Mouse (Mus musculus) CH12.LX (cell line): ENCODE results near the gene Pla2g1b. TPM values are rescaled to one million over a fixed set of nuclear protein-coding genes. Genes with fewer than 3 reads are reported as not detected.

Experiments
- DNase-seq: peaks from one replicate; pipeline ENCODE4 v3.0.0-alpha.2; 2013; ENCODE audit errors: extremely low read depth
- H3K27ac ChIP-seq: 2 replicates; pipeline ENCODE4 v1.5.1; 2012; ENCODE audit warnings: low read depth, mild to moderate bottlenecking, control low read depth, moderate library complexity; ENCODE audit not compliant: insufficient read depth
- H3K27me3 ChIP-seq: replicated peaks from 2 replicates; pipeline ENCODE3; 2012; ENCODE audit warnings: inconsistent platforms
- H3K36me3 ChIP-seq, 2 experiments: replicated peaks in 1 of 2; 2 replicates each; pipeline versions ENCODE3 to v1.6.1; 2012; ENCODE audit warnings: inconsistent platforms in 1 of 2, low read length in 1 of 2, mild to moderate bottlenecking in 1 of 2, mixed read lengths in 1 of 2, moderate library complexity in 1 of 2; ENCODE audit not compliant: control insufficient read depth in 1 of 2, insufficient read depth in 1 of 2
- H3K4me1 ChIP-seq, 2 experiments: 2 replicates each; pipeline ENCODE4 v1.6.1; 2012; ENCODE audit warnings: inconsistent platforms in 1 of 2, moderate library complexity in 1 of 2; ENCODE audit not compliant: insufficient read depth in 2 of 2, control insufficient read depth in 1 of 2
- H3K4me2 ChIP-seq: 2 replicates; pipeline ENCODE4 v1.6.1; 2012; ENCODE audit warnings: low read depth, mild to moderate bottlenecking, control low read depth; ENCODE audit not compliant: poor library complexity, insufficient read depth, severe bottlenecking
- H3K4me3 ChIP-seq, 3 experiments: fragments of 150-350 bp in 1 of 3; sonication (generic) in 1 of 3; replicated peaks in 1 of 3; 2 replicates each; pipeline versions ENCODE3 to v1.5.1; 2011 to 2012; ENCODE audit warnings: low read depth in 2 of 3, low read length in 2 of 3, mild to moderate bottlenecking in 2 of 3, moderate library complexity in 2 of 3, control low read depth in 1 of 3, improper control_type of control experiment in 1 of 3, inconsistent platforms in 1 of 3, mixed read lengths in 1 of 3; ENCODE audit not compliant: poor library complexity in 1 of 3
- H3K79me2 ChIP-seq: replicated peaks from 2 replicates; pipeline ENCODE4 v1.6.1; 2012; ENCODE audit warnings: mild to moderate bottlenecking, moderate library complexity; ENCODE audit not compliant: control insufficient read depth, poor library complexity, insufficient read depth, severe bottlenecking; ENCODE audit errors: extremely low read depth
- H3K9ac ChIP-seq: 2 replicates; pipeline ENCODE4 v1.6.1; 2012; ENCODE audit warnings: low read depth, mild to moderate bottlenecking, control low read depth, moderate library complexity; ENCODE audit not compliant: insufficient read depth
- H3K9me3 ChIP-seq: replicated peaks from 2 replicates; pipeline ENCODE3; 2012; ENCODE audit warnings: low read length, inconsistent platforms, mixed read lengths
- BHLHE40 ChIP-seq: IDR thresholded peaks from 2 replicates; pipeline ENCODE4 v1.6.1; 2011; ENCODE audit warnings: mild to moderate bottlenecking, low read depth, low read length, improper control_type of control experiment
- CHD2 ChIP-seq: IDR thresholded peaks from 2 replicates; pipeline ENCODE4 v1.6.1; 2011; ENCODE audit warnings: low read length, improper control_type of control experiment
- CTCF ChIP-seq, 2 experiments: IDR thresholded peaks in 1 of 2; conservative IDR thresholded peaks in 1 of 2; 2 replicates each; pipeline ENCODE4 v1.5.1; 2011 to 2012; ENCODE audit warnings: low read depth in 2 of 2, low read length in 2 of 2, improper control_type of control experiment in 1 of 2, inconsistent platforms in 1 of 2, mild to moderate bottlenecking in 1 of 2, moderate library complexity in 1 of 2
- E2F4 ChIP-seq: IDR thresholded peaks from 2 replicates; pipeline ENCODE4 v1.6.1; 2011; ENCODE audit warnings: low read depth, low read length, improper control_type of control experiment; ENCODE audit not compliant: insufficient replicate concordance
- ELF1 ChIP-seq: IDR thresholded peaks from 2 replicates; pipeline ENCODE4 v1.6.1; 2014; ENCODE audit warnings: low read depth, mild to moderate bottlenecking, inconsistent platforms, low read length, improper control_type of control experiment
- EP300 ChIP-seq: IDR thresholded peaks from 2 replicates; pipeline ENCODE4 v1.6.1; 2011; ENCODE audit warnings: low read length, improper control_type of control experiment
- ETS1 ChIP-seq: conservative IDR thresholded peaks from 2 replicates; pipeline ENCODE4 v1.6.1; 2012; ENCODE audit warnings: low read depth, mild to moderate bottlenecking, inconsistent platforms, low read length, improper control_type of control experiment, moderate library complexity
- GABPA ChIP-seq: IDR thresholded peaks from 2 replicates; pipeline ENCODE4 v1.6.1; 2012; ENCODE audit warnings: low read depth, low read length, improper control_type of control experiment, inconsistent platforms; ENCODE audit not compliant: insufficient replicate concordance
- HCFC1 ChIP-seq: IDR thresholded peaks from 2 replicates; pipeline ENCODE4 v1.6.1; 2012; ENCODE audit warnings: low read depth, mild to moderate bottlenecking, inconsistent platforms, low read length, improper control_type of control experiment
- IRF4 ChIP-seq: IDR thresholded peaks from 2 replicates; pipeline ENCODE4 v1.6.1; 2014; ENCODE audit warnings: low read depth, mild to moderate bottlenecking, inconsistent platforms, low read length, improper control_type of control experiment
- JUN ChIP-seq: IDR thresholded peaks from 2 replicates; pipeline ENCODE4 v1.6.1; 2011; ENCODE audit warnings: low read depth, mild to moderate bottlenecking, low read length, improper control_type of control experiment, moderate library complexity; ENCODE audit not compliant: insufficient read depth
- JUND ChIP-seq: conservative IDR thresholded peaks from 2 replicates; pipeline ENCODE4 v1.6.1; 2011; ENCODE audit warnings: low read depth, low read length, improper control_type of control experiment
- MAFK ChIP-seq: IDR thresholded peaks from 2 replicates; pipeline ENCODE4 v1.6.1; 2011; ENCODE audit warnings: low read length, improper control_type of control experiment; ENCODE audit not compliant: insufficient replicate concordance
- MAX ChIP-seq: IDR thresholded peaks from 2 replicates; pipeline ENCODE4 v1.6.1; 2011; ENCODE audit warnings: low read length, improper control_type of control experiment
- MAZ ChIP-seq: IDR thresholded peaks from 2 replicates; pipeline ENCODE4 v1.6.1; 2012; ENCODE audit warnings: low read depth, mild to moderate bottlenecking, inconsistent platforms, low read length, improper control_type of control experiment, moderate library complexity
- MEF2A ChIP-seq: IDR thresholded peaks from 2 replicates; pipeline ENCODE4 v1.6.1; 2014; ENCODE audit warnings: low read depth, mild to moderate bottlenecking, inconsistent platforms, low read length, improper control_type of control experiment, borderline replicate concordance
- NELFE ChIP-seq: IDR thresholded peaks from 2 replicates; pipeline ENCODE4 v1.6.1; 2011; ENCODE audit warnings: low read depth, low read length, improper control_type of control experiment
- NRF1 ChIP-seq: IDR thresholded peaks from 2 replicates; pipeline ENCODE4 v1.6.1; 2014; ENCODE audit warnings: low read depth, mild to moderate bottlenecking, inconsistent platforms, low read length, improper control_type of control experiment, moderate library complexity
- PAX5 ChIP-seq: IDR thresholded peaks from 2 replicates; pipeline ENCODE4 v1.6.1; 2012; ENCODE audit warnings: low read length, inconsistent platforms, mixed read lengths
- POLR2A ChIP-seq: IDR thresholded peaks from 2 replicates; pipeline ENCODE4 v1.6.1; 2011; ENCODE audit warnings: low read depth, mild to moderate bottlenecking, improper control_type of control experiment, low read length
- POLR2AphosphoS2 ChIP-seq: IDR thresholded peaks from 2 replicates; pipeline ENCODE4 v1.6.1; 2011; ENCODE audit warnings: low read depth, low read length, improper control_type of control experiment
- RCOR1 ChIP-seq: conservative IDR thresholded peaks from 2 replicates; pipeline ENCODE4 v1.6.1; 2012; ENCODE audit warnings: low read depth, mild to moderate bottlenecking, inconsistent platforms, low read length, improper control_type of control experiment
- SIN3A ChIP-seq: IDR thresholded peaks from 2 replicates; pipeline ENCODE4 v1.6.1; 2012; ENCODE audit warnings: low read length, improper control_type of control experiment, inconsistent platforms
- SMC3 ChIP-seq: IDR thresholded peaks from 2 replicates; pipeline ENCODE4 v1.6.1; 2011; ENCODE audit warnings: low read depth, low read length, improper control_type of control experiment
- TBP ChIP-seq: conservative IDR thresholded peaks from 2 replicates; pipeline ENCODE4 v1.6.1; 2011; ENCODE audit warnings: low read depth, low read length, improper control_type of control experiment
- TCF12 ChIP-seq: IDR thresholded peaks from 2 replicates; pipeline ENCODE4 v1.6.1; 2014; ENCODE audit warnings: low read depth, mild to moderate bottlenecking, inconsistent platforms, low read length, improper control_type of control experiment
- UBTF ChIP-seq: IDR thresholded peaks from 2 replicates; pipeline ENCODE4 v1.6.1; 2012; ENCODE audit warnings: low read depth, mild to moderate bottlenecking, inconsistent platforms, low read length, improper control_type of control experiment, moderate library complexity
- USF1 ChIP-seq: IDR thresholded peaks from 2 replicates; pipeline ENCODE4 v1.6.1; 2014; ENCODE audit warnings: low read depth, mild to moderate bottlenecking, inconsistent platforms, low read length, improper control_type of control experiment
- USF2 ChIP-seq: conservative IDR thresholded peaks from 2 replicates; pipeline ENCODE4 v1.6.1; 2011; ENCODE audit warnings: low read depth, low read length, improper control_type of control experiment
- ZKSCAN1 ChIP-seq: IDR thresholded peaks from 2 replicates; pipeline ENCODE4 v1.6.1; 2012; ENCODE audit warnings: low read depth, inconsistent platforms, low read length, improper control_type of control experiment, borderline replicate concordance
- ZMIZ1 ChIP-seq: IDR thresholded peaks from 2 replicates; pipeline ENCODE4 v1.6.1; 2012; ENCODE audit warnings: low read depth, mild to moderate bottlenecking, inconsistent platforms, low read length, improper control_type of control experiment
- ZNF384 ChIP-seq: IDR thresholded peaks from 2 replicates; pipeline ENCODE4 v1.6.1; 2012; ENCODE audit warnings: low read depth, low read length, improper control_type of control experiment, inconsistent platforms
- dilution Hi-C: fragments of 300-500 bp; cut with MboI; formaldehyde crosslinking; loops from 2 replicates; pipeline ENCODE4 v1.14.3; 2020; ENCODE audit warnings: low sequenced_read_pairs; ENCODE audit not compliant: extremely low pct_unique_long_range_greater_than_20kb, extremely low pct_ligation_motif_present
- in situ Hi-C: fragments of 300-500 bp; cut with MboI; formaldehyde crosslinking; loops from 3 replicates; pipeline ENCODE4 v1.14.3; 2019; ENCODE audit warnings: low sequenced_read_pairs, low pct_ligation_motif_present, low pct_unique_long_range_greater_than_20kb, mixed read lengths
- polyA plus RNA-seq: library from polyadenylated mRNA; unstranded; fragments of >175 nt; gene quantifications from 2 replicates; pipeline ENCODE4 v1.2.1, GENCODE M21; 2012; ENCODE audit warnings: low read depth; ENCODE audit not compliant: insufficient read length
- total RNA-seq, 2 experiments: library from RNA; depleted of rRNA; stranded (reverse); fragments of 300-350 nt in 1 of 2; fragments of >200 nt in 1 of 2; gene quantifications; 2 replicates each; pipeline ENCODE4 v1.2.3; 2012 to 2014

Gene Pla2g1b
- total and polyA plus RNA-seq, 3 experiments: not detected

DNA sequence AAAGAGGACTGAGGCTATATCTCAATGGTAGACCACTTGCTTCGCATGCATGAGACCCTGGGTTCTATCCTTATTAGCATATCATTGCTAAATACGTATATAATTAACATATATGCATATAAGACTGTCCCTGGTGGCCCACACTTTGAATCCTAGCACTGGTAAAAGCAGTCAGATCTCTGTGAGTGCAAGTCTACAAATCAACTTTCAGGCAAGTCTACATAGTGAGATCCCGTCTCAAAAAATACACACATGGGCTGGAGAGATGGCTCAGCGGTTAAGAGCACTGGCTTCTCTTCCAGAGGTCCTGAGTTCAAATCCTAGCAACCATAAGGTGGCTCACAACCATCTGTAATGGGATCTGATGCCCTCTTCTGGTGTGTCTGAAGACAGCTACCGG lies 25.0 kb downstream of the Pla2g1b start:
- no peak overlapping the region for H3K4me3 ChIP-seq
- no peaks in the 10 kb centered on the region for H3K9me3 ChIP-seq
- dilution Hi-C loops (no loop called here), in situ Hi-C loops (no loop called here)
- no peak overlapping the region for H3K27ac ChIP-seq
- peak; percentile 34 for DNase-seq
- TF ChIP-seq TBP: peak; percentile 51; the same call in 1 of the 2 replicates
- no peak for TF ChIP-seq SMC3
- peak in 1 of 2 experiments; percentile 38; a peak in 2 of 4 replicates for TF ChIP-seq CTCF (conservative IDR thresholded peaks at IDR 0.05 in 1 of 2, IDR thresholded peaks at IDR 0.05 in 1 of 2; ENCODE audit: low read depth in 2 of 2, low read length in 2 of 2)
- 0 out of 2 replicates have a peak overlapping the region, but pooled peaks have one; percentile 2 for H3K9ac ChIP-seq
- H3K79me2 ChIP-seq: no peaks in the 10 kb centered on the region
- H3K36me3 ChIP-seq: no peaks in the 10 kb centered on the region
- H3K27me3 ChIP-seq: peaks cover 6% of the 10 kb centered on the region
- H3K4me2 ChIP-seq: peak overlapping the region; percentile 68
- peaks cover 2 to 34% of the 10 kb centered on the region in 2 experiments; a peak in 3 of 4 replicates for H3K4me1 ChIP-seq

DNA sequence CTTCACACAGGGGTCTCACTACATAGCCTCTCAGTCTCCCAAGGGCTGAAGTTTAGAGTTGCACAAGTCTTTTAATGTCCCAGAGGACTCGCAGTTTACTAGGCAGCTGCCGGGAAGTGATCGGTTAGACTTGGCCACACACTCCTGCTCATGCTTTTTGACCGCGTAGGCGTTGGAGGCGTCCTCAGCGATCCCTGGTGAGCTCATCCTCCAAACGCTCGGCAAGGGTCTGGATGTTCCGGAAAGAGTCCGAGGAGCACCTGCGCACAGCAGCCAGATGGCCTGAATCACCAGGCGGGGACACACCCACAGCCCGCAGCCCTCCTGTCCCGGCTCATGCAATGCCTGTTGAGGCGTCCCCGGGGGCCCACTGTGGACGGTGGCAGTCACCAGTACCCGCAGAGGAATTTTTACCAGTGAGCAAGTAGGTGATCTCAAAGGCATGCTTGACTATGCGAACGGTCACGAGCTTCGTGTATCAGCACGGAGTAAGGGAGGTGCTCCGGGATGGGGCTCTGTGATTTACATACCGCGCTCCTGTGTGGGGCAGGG lies 25.8 kb downstream of the Pla2g1b start:
- Histone ChIP-seq H3K9me3 (no peaks in the 10 kb centered on the region), H3K4me3 (peak overlapping the region; percentile 17 to 30 (median 25)), H3K27me3 (peaks cover 6% of the 10 kb centered on the region), H3K36me3 (no peaks in the 10 kb centered on the region), H3K9ac (no peak overlapping the region), H3K4me2 (peak overlapping the region; percentile 68), H3K4me1 (peaks cover 2 to 34% of the 10 kb centered on the region in 2 experiments; a peak in 3 of 4 replicates), H3K79me2 (no peaks in the 10 kb centered on the region), H3K27ac (no peak overlapping the region)
- in situ Hi-C loops (no loop called here), dilution Hi-C loops (no loop called here)
- DNase-seq: peak; percentile 76
- TF ChIP-seq USF2 (no peak), CTCF (conservative IDR thresholded peaks at IDR 0.05 in 1 of 2, IDR thresholded peaks at IDR 0.05 in 1 of 2; ENCODE audit: low read depth in 2 of 2, low read length in 2 of 2) (no peak), TBP (no peak), ELF1 (peak; percentile 44), ZKSCAN1 (no peak), USF1 (no peak), BHLHE40 (peak; percentile 91), HCFC1 (peak; percentile 23; the same call in 1 of the 2 replicates), NRF1 (peak; percentile 77), PAX5 (no peak), EP300 (peak; percentile 54), CHD2 (no peak), NELFE (0 out of 2 replicates have a peak, but pooled peaks have one; percentile 26), RCOR1 (no peak), TCF12 (peak; percentile 79), SIN3A (peak; percentile 65; the same call in 1 of the 2 replicates), E2F4 (no peak), ZMIZ1 (no peak; the same call in 1 of the 2 replicates), ZNF384 (no peak), MAFK (no peak), JUND (no peak), POLR2A (no peak; the same call in 1 of the 2 replicates), GABPA (no peak), UBTF (no peak), MAZ (no peak), POLR2AphosphoS2 (no peak), MEF2A (peak; percentile 43; the same call in 1 of the 2 replicates), JUN (no peak), ETS1 (peak; percentile 70), IRF4 (peak; percentile 29; the same call in 1 of the 2 replicates), MAX (peak; percentile 65; the same call in 1 of the 2 replicates)
